Mouse (Mus musculus) ES-Bruce4 (cell line): Measurements from ENCODE around the gene Tmem141.

Experiments used
- EP300 ChIP-seq: IDR thresholded peaks from 2 replicates; pipeline ENCODE4 v1.6.1; 2011; ENCODE audit warnings: low read depth, low read length; ENCODE audit not compliant: insufficient read depth
- POLR2A ChIP-seq: IDR thresholded peaks from one replicate; pipeline ENCODE4 v1.8.1; 2011; ENCODE audit warnings: low read length; ENCODE audit not compliant: insufficient read depth

- TF ChIP-seq POLR2A = no peak
- TF ChIP-seq EP300 = no peak
Measured at GRCm38 (mm10) chr2:25657652-25658051, 35.8 kb upstream of the Tmem141 start, which contains the start of gene Lcn5.
